Mouse (Mus musculus) lung, adult 2 months (tissue): ENCODE results near the gene Napepld. TPM values are rescaled to one million over a fixed set of nuclear protein-coding genes. Genes with fewer than 3 reads are reported as not detected.
"Not testable (repeated sequence)": the region's sequence is repeated elsewhere in the genome, so short reads cannot be mapped to it uniquely, and the experiment has no call there.

Experiments used
- DNase-seq: peaks from one replicate; pipeline ENCODE4 v3.0.0; 2022
- H3K4me1 ChIP-seq: fragments of 200-500 bp; 2 replicates; pipeline ENCODE4 v1.6.1; 2011; ENCODE audit warnings: low read length; ENCODE audit not compliant: control insufficient read depth, insufficient read depth
- H3K4me3 ChIP-seq: fragments of 200-500 bp; replicated peaks from 2 replicates; pipeline ENCODE3; 2011; ENCODE audit warnings: low read depth, mild to moderate bottlenecking, control low read depth, low read length; ENCODE audit errors: extremely low read depth
- CTCF ChIP-seq: fragments of 200-500 bp; IDR thresholded peaks from 2 replicates; pipeline ENCODE4 v1.5.1; 2011; ENCODE audit warnings: mild to moderate bottlenecking, low read length, control low read depth; ENCODE audit not compliant: insufficient read depth
- POLR2A ChIP-seq: fragments of 200-500 bp; IDR thresholded peaks from 2 replicates; pipeline ENCODE4 v1.6.1; 2011; ENCODE audit warnings: low read depth, mild to moderate bottlenecking, control low read depth, low read length, borderline replicate concordance; ENCODE audit errors: extremely low read depth
- WGBS: fragments of 180-500 bp; shearing (Covaris S2); methylation state at CpG from one replicate; pipeline ENCODE4 v1.1.7; 2018; 5-methylcytosine and 5-hydroxymethylcytosine counted together
- polyA plus RNA-seq: library from polyadenylated mRNA; depleted of rRNA; stranded (reverse); fragments of >200 nt; gene quantifications from 2 replicates; pipeline ENCODE4 v1.2.3, GENCODE M21; 2012; rRNA removed

Gene Napepld
- polyA plus RNA-seq, 1 experiment: 3.6 TPM

DNA sequence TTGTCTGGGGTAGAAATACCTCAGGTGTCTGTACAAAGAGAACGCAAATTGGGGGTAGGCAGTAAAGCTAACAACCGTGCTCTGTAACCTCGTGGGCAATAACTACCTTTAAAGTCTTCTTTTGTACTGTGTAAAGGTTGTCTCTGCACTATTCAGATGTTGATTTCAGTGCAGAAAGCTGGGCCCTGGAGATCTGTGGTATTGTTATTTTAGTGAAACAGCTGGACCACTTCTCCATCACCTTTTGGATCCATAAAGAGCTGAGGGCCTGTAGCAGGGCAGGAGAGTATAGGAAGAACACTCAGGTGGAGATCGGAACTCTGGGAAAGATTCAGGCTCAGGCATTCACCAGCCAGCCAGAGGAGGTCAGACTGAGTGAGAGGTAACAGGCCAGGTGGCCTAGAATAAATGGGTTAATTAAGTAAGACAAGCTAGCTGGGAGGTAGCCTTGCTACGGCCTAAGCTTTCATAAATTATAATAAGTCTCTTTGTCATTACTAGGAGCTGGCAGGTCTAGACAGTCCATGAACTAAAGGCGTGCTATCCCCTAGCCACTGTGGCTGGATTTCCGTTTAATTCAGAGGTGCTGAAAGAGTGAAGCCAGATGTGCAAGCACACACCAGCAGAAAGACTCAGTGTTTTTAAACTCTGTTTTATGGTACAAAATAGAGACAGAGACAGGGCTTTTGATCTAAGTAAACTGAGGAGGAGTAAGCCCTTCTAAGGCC, 49.1 kb downstream of the Napepld start:
- TF ChIP-seq CTCF (no peak), POLR2A (no peak)
- DNase-seq: no peak
- no peak overlapping the region for H3K4me3 ChIP-seq
- no peaks in the 10 kb centered on the region for H3K4me1 ChIP-seq
- WGBS: 74% methylated on average over 7 of the region's 7 CpGs

- Histone ChIP-seq H3K4me1 (peaks cover 4% of the 10 kb centered on the region), H3K4me3 (no peak overlapping the region)
- TF ChIP-seq POLR2A (no peak), CTCF (no peak)
- no peak for DNase-seq
- WGBS: 67% methylated on average over 2 of the region's 2 CpGs
These were observed 50.5 kb downstream of the Napepld start for GRCm38 (mm10) chr5:21650736-21651135.

DNA sequence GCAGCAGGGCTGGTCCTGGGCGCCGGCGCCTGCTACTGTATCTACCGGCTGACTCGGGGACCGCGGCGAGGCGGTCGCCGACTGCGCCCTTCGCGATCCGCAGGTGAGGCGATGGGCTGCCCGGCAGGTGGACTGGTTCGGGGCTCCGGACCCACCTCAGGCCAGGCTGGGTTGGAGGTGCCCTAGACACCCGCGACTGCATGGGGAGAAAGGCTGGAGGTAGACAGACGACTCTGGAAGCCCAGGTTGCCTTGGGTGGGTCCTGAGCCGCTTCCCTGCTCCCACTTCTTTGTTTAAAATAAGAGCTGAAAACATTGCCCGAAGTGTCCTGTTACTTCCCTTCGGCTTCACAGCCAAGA, 55.1 kb downstream of the Napepld start:
- Histone ChIP-seq H3K4me1 (peaks cover 4% of the 10 kb centered on the region), H3K4me3 (peak overlapping the region; percentile 88)
- under 1% methylated on average over 25 of the region's 25 CpGs for WGBS
- TF ChIP-seq POLR2A (no peak), CTCF (no peak)
- DNase-seq: no peak

DNA sequence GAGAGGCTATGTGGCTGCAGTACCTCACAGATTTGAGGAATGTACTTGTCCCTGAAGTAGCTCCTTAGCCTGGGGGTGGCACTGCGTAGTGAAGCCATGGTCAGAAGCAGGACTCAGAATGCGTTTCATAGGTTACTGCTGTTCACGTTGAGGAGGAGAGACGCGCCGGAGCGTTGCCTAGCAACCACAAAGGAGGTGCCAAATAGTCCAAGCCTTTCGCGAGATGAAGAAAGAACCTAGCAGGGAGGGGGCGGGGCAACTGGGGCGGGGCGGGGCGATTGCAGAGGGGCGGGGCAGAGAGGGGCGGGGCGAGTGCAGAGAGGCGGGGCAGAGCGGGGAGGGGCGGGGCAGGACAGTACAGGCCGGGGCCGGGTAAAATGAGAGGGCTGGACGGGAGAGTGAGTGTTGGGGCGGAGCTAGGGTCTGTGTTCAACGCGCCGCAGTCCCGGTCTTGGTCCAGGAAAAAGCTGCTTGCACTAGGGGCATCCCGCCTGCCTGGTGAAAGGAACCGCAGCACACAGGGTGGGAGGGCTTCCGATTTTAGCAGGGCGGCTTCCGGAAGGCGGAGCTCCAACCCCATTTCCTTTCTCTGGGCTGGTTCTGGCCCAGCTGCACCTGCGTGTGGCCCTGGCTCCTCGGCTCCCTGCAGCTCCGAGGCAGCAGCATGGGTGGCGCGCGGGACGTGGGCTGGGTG, 55.6 kb downstream of the Napepld start, which contains the start of the genes Fbxl13 and Armc10:
Fbxl13 (minus strand) TSS at position 196 of the 694 bp plus-strand sequence.
Armc10 (plus strand) TSS at position 375 of the 694 bp plus-strand sequence.
- Histone ChIP-seq H3K4me3 (peak within 1 kb of the TSS; percentile 88), H3K4me1 (peaks cover 4% of the 10 kb centered on the region)
- DNase-seq: peak; percentile 83
- no peak for TF ChIP-seq CTCF
- TF ChIP-seq POLR2A: peak; percentile 79
- 2% methylated on average over 40 of the region's 40 CpGs for WGBS

DNA sequence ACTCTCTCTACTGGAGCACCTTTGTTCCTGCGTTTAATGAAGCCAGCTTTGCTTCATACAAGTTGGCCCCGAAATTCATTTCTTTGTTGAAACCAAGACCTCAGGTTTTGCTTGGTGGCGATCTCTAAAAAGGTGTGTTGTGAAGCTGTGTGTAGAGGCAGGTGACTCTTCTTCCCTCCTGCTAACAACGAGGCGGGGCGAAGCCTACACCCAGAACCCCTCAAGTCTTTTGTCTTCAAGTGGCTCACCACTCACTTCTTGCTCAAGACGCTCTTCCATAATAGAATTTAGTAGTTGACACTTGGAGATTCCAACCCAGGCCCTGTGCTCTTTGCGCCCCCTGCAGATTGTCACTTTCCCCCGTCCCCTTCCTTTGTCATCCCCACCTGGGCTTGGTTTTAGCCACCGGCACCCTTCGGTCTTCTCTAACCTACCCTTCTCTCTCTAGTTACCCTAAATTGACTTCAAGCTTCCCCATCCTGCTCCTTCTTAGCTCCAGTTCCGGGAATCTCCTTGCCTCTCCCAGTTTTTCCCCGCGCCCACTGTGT, 56.2 kb downstream of the Napepld start:
- no peak for TF ChIP-seq POLR2A
- TF ChIP-seq CTCF: no peak
- no peak for DNase-seq

GRCm38 (mm10) chr5:21643606-21644005, 57.6 kb downstream of the Napepld start:
- no peak for DNase-seq
- WGBS: 32% methylated on average over 1 of the region's 1 CpGs
- no peak for TF ChIP-seq CTCF
- TF ChIP-seq POLR2A: no peak
- no peak overlapping the region for H3K4me3 ChIP-seq
- peaks cover 4% of the 10 kb centered on the region for H3K4me1 ChIP-seq

More for the DNA sequence above, 56.2 kb downstream of the Napepld start:
- Histone ChIP-seq H3K4me3 (peak overlapping the region; percentile 12), H3K4me1 (peaks cover 4% of the 10 kb centered on the region)
- 17% methylated on average over 14 of the region's 14 CpGs for WGBS

DNA sequence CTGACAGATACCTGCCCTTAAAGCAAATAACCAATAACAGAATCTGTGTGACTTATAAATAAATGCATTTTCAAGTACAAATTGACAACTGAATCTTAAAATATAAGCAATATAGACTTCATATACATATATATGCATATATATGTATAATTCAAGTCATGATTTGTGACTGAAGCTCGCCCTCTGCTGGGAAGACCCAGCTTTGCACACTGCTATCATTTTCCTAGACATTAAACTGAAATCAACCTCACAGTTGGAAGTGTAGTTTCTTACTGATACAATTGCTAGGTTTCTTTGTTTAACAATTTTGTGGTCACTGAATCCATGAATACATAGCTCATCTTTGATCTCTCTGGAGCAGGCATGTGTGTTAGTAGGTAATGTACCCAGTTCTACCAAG, 60.2 kb downstream of the Napepld start:
- peak; percentile 25 for DNase-seq
- TF ChIP-seq CTCF (peak; percentile 55; the same call in 1 of the 2 replicates), POLR2A (no peak)
- Histone ChIP-seq H3K4me1 (no peaks in the 10 kb centered on the region), H3K4me3 (no peak overlapping the region)
- WGBS: 0% methylated on average over 1 of the region's 1 CpGs

DNA sequence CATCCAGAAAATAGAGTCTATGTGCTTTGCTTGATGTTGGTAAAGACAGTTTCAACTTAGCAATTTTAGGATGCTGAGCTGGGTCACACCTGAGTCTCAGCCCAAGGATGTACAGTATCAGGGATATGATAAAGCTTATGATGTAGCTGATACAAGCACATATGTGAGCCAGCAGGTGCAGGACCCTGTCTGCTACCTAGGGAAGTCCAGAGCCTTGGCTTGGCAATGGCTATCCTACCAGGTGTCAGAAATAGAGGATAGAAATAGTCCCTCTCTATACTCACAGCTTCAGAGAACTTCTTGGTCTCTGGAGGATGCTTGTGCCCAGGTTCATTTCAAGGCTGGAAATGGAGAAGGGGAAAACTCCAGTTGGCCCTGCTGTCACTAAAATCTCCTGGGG, 75.3 kb downstream of the Napepld start:
- no peak for DNase-seq
- Histone ChIP-seq H3K4me3 (no peak overlapping the region), H3K4me1 (no peaks in the 10 kb centered on the region)
- TF ChIP-seq CTCF (no peak), POLR2A (no peak)

DNA sequence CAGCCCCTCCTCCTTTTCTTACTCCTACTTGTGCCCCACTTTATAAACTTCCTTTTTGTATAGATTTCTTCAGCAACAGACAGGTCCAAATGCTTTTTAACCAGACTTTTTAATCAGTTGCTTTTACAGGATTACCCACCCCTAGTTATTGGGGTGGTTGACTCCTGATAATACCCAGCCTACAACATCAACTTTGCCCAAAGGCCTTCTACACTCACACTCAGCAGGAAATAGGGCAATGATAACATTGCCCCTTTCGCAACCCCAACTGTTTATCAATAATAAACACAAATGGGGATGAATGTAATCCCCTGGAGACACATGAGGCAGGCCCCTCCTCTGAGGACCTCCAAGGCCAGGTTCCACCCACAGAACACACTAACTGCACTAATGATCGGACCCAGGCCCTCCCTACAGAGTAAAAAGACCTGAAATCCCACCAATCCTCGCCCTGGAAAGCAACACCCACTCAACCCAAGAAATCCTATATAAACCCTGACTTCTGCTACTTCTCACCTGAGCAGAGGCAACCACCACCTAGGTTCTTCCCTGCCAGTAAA, 84.7 kb downstream of the Napepld start:
- DNase-seq: no peak
- TF ChIP-seq CTCF (no peak), POLR2A (no peak)
- H3K4me1 ChIP-seq: no peaks in the 10 kb centered on the region
- H3K4me3 ChIP-seq: no peak overlapping the region
- 69% methylated on average over 3 of the region's 3 CpGs for WGBS

GRCm38 (mm10) chr5:21614299-21614698, 86.9 kb downstream of the Napepld start:
- not testable (repeated sequence) for H3K4me3 ChIP-seq, H3K4me1 ChIP-seq, DNase-seq
- 95% methylated on average over 11 of the region's 11 CpGs for WGBS

Other genes starting within 250 kb of the Napepld start
- 3.7 and 4.6 TPM in 2 replicates for gene Lrrc17, start 157.8 kb downstream of the Napepld start, polyA plus RNA-seq
- gene Fbxl13, start 55.8 kb downstream of the Napepld start, polyA plus RNA-seq: 1.3 and 1.8 TPM in 2 replicates
- gene Armc10, start 55.6 kb downstream of the Napepld start, polyA plus RNA-seq: 34.3 and 59.7 TPM in 2 replicates
- gene Pmpcb, start 35.7 kb upstream of the Napepld start, polyA plus RNA-seq: 16.7 and 25.4 TPM in 2 replicates
- 5.9 and 8.5 TPM in 2 replicates for gene Dnajc2, start 83.9 kb upstream of the Napepld start, polyA plus RNA-seq
- 15.5 and 28.4 TPM in 2 replicates for gene Psmc2, start 83.9 kb upstream of the Napepld start, polyA plus RNA-seq
- gene Slc26a5, start 164.2 kb upstream of the Napepld start, polyA plus RNA-seq: not detected in 2 replicates